Mouse (Mus musculus) heart, adult 9 months (tissue): ENCODE measurements at regions not wholly inside any gene's neighbourhood (a gene's known extent, or its start where the extent isn't known, plus 50 kb on each side); places are given as distances from the start of the nearest gene placed in this dataset.
A peak's percentile ranks its signal among the peaks of the same experiment; 100 is the strongest.
"Not testable (repeated sequence)": the region's sequence is repeated elsewhere in the genome, so short reads cannot be mapped to it uniquely, and the experiment has no call there.

Source experiments
- DNase-seq, 2 experiments: peaks; one replicate each; pipeline ENCODE4 v3.0.0; 2022; ENCODE audit warnings: low spot score in 2 of 2

GRCm38 (mm10) chr12:77056748-77057370, 94.9 kb upstream of the Max start:
- DNase-seq = no peak

GRCm38 (mm10) chr12:77054700-77055099, 92.7 kb upstream of the Max start:
- no peak for DNase-seq

DNA sequence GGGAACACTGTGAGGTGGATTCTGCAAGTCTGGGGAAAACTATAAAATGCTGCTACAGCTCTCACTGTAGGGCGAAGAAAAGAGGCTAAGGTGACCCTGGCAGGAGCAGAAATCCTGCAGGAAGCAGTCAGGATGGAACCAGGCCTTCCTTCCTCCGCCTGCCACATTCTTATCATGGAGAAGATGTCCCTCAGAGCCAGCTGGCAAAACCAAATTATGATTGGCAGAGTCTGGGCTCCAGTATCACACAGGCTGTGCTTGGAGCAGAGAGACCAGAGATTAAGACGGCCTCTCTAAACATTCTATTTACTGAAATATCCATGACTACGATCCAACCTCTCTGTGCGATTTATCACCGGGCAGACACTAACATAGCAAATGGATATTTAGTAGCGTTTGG, 92.2 kb upstream of the Max start:
- DNase-seq = no peak

DNA sequence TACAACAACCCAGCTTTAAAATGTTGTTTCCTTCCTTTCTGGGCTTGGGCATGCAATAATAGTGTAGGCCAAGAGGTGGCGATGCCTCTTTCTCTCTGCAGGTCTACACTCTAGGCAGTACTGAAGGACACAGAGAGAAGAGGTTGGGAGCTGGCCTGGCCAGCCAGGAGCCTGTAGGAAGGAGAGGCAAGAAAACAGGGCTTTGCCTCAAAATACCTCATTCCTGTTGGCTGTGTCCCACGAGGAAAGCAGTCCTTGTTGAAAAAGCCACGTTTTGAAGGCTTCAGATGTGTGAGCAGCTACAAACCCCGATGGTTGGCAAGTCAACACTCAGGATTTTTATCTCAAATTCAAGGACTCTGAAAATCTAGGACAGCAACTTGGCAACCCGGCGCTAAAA, 90.9 kb upstream of the Max start:
- peak; percentile 59 to 68 for DNase-seq

DNA sequence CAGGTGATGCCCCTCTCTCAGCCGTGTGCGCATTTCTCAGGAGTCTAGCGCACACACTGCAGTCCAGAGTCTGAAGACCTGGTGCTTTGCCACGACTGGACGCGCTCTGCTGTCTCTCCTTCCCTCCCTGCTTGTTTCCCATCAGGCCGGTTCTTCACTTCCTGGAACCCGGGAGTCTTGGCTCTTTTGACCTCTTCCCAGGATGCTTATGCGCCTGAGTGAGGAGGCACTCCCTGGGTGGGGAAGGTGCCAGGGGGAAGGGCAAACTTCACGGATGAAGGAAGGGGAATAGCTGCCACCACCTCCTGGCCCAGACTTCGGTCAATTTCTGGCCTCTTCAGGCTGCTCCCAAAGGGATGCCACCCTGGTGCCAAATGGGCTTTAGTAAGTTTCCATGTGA, 86.4 kb upstream of the Max start:
- DNase-seq = no peak

GRCm38 (mm10) chr12:77047273-77047672, 85.3 kb upstream of the Max start:
- no peak for DNase-seq

DNA sequence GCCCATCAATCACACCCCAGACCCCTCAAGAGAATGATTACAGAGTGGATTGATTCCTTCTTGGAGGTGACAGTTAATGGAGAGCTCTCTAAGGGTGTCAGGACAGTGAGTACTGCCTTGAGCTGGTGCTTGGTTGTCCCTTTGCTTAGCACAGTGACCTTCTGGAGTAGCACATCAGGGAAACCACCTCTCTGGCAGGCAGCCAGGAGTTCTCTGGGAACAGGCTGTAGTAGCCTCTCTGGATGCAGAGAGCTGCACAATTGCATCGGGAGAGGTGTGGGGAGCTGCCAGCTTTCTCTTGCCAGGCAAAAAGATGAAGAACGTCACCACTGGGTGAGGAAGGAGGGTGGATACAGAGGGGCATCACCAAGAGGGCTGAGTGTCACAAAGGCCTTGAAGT, 84.0 kb upstream of the Max start:
- DNase-seq = no peak

DNA sequence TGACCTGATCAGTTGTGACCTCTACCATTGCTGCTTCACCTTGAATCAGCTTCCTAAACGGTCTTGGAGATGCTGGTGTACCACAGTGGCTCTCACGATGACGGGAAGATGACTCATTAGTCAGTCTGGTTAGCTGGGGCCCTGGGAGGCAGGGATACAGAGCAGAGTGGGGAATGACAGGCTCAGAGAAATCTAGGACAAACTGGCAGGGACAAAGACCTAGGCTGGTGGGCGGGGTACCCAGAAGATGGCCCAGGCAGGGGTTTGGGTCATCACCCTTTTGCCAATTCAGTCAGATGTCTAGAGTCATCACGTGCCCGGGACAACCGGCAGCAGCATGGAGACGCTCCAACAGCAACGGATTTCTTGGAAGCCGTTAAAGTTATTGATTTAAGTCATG, 83.4 kb upstream of the Max start:
- no peak for DNase-seq

GRCm38 (mm10) chr12:77042356-77042755, 80.4 kb upstream of the Max start:
- DNase-seq = no peak

- DNase-seq = no peak
Measured at GRCm38 (mm10) chr12:77041141-77041540, 79.1 kb upstream of the Max start.

DNA sequence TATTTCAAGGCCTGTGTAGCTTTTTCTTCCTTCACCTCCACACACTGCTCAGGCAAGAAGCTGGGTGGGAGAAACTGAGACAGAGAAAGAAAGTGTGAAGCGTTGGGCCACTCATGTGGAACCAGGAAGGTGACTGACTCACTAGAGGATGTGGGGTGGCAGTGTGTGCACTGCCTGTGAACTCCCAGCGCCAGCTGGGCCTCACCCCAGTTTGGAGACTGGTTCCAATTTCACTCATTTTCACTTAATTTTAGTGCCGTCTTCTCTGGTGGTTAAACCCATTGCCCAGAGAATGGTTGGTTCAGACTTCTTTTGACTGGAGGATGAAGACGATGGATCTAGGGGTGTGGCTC, 77.9 kb upstream of the Max start:
- DNase-seq = no peak

- DNase-seq = peak in 1 of 2 experiments; percentile 19
Measured at GRCm38 (mm10) chr12:77039295-77039952, 77.4 kb upstream of the Max start.

- no peak for DNase-seq
Measured at GRCm38 (mm10) chr12:77035676-77036075, 73.7 kb upstream of the Max start.

GRCm38 (mm10) chr12:77031448-77031847, 69.4 kb upstream of the Max start:
- no peak for DNase-seq

DNA sequence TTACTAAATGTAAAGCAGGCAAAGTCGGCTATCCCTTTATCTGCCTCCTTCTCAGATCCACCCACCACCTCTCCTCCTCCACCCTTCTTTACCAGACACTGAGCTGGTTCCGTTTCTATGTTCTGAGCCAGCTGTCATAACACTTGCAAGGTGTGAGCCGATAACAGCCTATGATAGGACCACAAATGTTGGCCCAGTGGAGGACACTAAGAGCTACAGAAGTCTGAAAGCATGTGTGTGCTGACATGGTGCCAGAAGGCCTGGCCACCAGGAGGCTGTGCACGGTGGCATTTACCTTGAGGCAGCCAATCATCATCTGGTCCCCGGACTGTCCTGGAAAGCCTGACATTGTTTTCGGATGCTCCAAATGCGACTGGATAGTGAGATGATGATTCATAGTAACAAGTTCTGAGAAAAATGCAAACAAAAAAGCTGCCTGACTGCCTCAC, 63.5 kb upstream of the Max start:
- no peak for DNase-seq

DNA sequence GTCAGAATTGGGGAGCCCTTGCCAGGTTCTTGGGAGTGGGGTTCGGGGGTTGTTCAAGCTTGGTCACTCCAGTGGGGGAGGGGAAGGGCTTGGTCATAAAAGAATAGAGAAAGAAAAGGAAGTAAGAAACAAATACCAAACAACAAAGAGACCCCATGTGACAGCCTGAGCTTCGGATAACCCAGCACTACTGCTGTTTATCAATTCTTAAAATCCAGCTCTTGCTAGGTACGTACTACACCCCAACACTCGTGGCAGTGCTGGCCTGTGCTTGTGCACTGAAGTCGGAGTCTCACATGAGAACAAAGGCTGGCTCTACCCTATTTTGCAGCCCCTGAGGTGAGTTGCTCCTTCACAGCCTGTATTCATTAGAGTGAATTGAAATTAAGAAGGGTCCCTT, 60.5 kb upstream of the Max start:
- DNase-seq = no peak

GRCm38 (mm10) chr12:77021881-77022280, 59.9 kb upstream of the Max start:
- DNase-seq = no peak

GRCm38 (mm10) chr12:77019708-77020511, 57.9 kb upstream of the Max start:
- DNase-seq = peak; percentile 10 to 21

DNA sequence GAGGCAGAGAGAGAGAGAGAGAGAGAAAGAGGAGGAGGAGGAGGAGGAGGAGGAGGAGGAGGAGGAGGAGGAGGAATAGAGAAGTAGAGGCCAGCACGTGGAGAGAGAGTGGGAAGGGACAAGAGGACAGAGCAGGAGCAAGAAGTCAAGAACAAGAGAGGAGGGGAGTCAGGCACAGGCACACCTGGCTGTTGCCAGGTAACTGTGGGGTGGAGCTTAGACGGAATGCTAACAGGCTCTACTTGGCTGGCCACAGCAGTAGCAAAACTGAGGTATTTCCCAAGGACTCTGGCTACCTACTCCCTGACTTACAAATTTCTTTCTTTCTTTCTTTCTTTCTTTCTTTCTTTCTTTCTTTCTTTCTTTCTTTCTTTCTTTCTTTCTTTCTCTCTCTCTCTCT, 57.1 kb upstream of the Max start:
- not testable (repeated sequence) for DNase-seq

GRCm38 (mm10) chr12:77018373-77018772, 56.4 kb upstream of the Max start:
- no peak for DNase-seq

DNA sequence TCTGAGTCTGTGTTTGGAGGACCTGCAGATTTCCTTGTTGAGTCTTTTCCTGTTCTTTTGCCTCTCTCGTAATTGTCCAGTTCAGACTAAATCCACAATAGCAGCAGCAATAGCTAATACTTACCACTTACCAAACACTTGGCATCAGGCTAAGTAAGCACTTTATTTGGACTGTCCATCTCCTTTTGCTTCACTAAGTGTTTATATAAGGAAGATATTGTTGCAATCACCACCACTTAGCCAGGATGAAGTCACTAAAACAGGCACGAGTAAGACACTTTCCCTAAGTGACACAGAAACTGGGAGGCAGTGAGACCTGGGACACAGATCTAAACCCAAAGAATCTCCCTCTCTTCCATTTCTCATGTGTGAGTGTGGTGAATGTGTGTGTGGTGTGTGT, 52.9 kb upstream of the Max start:
- DNase-seq = no peak
